Mouse (Mus musculus) embryo, embryonic 11 days (tissue): ENCODE results near the gene Gm597.

Experiments used
- DNase-seq: peaks from one replicate; pipeline ENCODE4 v3.0.0-alpha.2; 2015

Gene Gm597

GRCm38 (mm10) chr1:28780152-28780551, at the start of gene Gm597:
Gene Gm597 (minus strand): TSS chr1:28780252.
- DNase-seq = no peak

GRCm38 (mm10) chr1:28807689-28808088, 27.6 kb upstream of the Gm597 start:
- no peak for DNase-seq

- DNase-seq = no peak
These were observed 26.6 kb upstream of the Gm597 start for GRCm38 (mm10) chr1:28806618-28807017.

- no peak for DNase-seq
These were observed 20.8 kb upstream of the Gm597 start for GRCm38 (mm10) chr1:28800881-28801280.
